Mouse (Mus musculus) v-Abl transformed pro-B cells (cell line): ENCODE results near the gene Nova1.

Source experiments
- in situ Hi-C, 2 experiments: fragments of 400-800 bp; cut with MboI; formaldehyde crosslinking; loops; one replicate each; pipeline ENCODE4 v1.15.1; 2025; ENCODE audit not compliant: unreplicated experiment in 2 of 2

The Nova1 gene

DNA sequence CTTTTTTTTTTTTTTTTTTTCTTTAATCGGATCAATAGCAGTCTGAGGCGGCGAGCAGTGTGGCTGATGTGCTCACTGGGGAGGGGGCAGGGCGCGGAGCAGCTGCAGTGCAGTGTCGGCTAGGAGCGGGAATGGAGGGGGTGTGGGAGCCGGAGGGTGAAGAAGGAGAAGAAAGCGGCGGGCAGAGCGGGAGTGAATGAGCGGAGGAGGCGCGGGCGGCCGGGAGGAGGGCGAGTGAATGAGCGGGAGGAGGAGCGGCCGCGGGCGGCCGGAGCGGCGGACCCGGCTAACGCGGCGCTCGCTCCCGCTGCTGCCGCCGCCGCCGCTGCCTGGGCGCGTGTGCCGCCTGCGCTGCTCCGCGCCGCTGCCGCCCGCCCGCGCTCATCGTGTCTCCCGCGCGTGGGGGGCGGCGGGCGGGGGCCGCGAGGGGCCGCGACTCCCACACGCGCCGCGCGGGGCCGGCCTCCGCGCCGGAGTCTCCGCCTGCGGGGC lies at the start of gene Nova1:
Nova1 (minus strand) TSS at position 74 of the 492 bp plus-strand sequence.
- in situ Hi-C loops, result no loop called here

GRCm38 (mm10) chr12:46819348-46820022 lies 756 bp upstream of the Nova1 start:
- in situ Hi-C loops, result no loop called here

DNA sequence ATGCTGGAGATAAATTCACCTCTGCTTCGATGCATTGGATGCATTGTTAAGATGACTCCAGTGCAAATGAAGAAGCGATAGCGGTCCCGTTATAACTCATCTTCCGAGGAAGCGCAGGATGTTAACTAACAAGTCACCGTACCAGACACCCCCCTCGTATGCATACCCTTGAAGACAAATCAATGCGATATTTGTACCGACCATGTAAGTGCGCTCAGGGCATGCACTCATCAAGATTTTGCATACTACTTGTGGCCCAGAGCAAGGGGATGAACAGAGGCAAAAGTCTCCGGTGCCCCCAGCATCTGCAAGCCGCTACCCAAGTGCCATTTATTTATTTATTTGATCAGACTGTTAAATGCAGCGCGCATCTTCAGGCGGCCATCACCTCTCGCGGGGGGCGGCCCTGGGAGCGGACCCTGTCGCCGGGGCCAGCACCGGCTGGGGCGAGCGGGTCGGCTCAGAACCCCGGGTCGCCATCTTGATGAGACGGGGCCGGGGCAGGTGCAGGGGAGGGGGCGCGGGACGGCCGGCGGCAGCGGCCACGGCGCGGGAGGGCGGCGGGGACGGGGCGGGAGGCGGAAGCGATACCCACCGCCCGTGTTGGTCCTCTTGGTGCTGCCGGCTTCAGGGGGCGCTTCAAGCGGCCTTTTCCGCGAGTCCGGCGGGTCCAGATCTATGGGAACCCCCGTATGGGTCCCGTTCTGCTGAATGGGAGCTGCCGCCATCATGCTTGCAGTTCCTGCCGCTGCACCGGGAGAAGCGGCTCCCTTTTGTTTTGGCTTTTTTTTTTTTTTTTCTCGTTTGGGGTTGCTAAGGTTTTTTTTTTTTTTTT lies 491 bp downstream of the Nova1 start:
- in situ Hi-C loops, result no loop called here

DNA sequence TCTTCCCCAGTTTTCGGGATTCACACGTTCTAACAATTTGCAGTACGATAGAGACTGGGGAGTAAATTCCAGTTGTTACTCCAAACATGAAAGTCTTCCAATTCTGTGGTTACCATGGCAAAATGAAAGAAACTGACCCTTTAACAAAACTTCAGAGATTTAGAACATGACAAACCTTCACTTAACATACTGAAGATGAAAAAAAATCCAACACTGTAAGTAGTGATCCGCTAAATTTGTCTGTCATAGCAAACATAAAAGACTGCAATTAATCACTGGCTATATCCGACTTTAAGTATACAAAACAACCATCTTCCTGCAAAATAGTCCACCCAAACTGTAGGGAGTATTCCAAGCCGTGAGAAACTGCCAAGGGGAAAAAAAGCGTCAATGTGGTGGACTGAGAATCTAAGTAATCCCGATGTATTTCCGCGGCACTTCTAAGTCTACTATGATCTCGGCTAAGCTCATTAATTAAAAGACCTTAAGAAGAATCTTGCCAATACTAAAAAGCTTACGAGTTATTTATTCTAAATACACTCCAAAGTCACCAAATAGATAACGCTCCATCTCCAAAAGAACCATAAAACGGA lies 1.4 kb downstream of the Nova1 start:
- in situ Hi-C loops, result no loop called here

DNA sequence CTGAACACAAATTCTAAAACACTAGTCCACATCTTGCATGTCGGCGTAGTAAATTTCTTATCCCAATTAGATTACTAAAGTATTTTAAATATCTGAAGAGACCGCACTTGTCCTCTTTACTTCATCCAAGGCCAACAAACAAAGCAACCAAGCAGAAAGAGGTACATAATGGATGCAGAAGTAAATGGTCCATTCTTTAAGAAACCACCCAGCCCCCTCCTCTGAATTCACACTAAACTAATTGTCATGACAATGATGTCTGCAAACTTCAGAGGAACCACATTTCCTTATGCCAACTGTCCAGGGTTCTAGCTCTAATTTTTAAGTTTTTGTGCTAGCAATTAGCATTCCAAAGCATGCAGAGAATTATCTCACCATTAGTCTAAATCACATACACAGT lies 2.4 kb downstream of the Nova1 start:
- in situ Hi-C loops, result no loop called here

DNA sequence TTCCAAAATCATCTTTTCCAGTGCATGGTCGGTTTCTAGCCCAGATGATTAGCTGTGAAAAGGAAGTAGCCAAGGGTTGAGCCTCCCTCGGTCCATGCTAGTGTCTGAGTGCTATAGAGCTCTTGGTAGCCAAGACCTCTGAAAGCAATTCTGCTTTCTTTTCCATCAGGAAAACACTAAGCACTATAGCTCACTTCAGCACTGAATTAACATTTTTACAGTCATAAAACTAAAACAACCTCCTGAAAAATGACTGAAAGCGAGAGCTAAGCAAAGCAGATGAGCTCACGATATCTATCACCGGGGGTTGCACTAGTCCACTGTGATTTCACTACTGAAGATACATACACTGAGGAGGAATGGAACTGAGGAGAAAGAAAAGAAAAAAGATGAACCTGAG lies 3.0 kb downstream of the Nova1 start:
- in situ Hi-C loops, result no loop called here

DNA sequence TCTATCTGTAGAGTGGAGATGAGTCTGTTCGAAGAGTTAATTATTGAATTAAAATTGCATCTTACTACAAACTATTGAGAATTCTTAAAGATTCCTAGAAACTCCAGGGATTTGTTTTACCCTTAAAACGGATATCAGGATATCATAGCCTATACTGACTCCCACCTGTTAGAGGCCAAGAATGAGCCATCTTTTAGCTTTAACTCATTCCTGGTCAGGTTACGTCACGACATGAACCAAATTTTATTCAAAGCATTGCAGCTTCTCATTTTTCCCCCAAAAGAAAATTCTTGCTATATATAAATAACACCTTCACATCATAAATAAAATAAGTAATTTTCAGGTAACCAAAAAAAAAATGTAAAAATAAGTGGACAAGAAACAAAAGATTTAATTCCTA lies 3.9 kb downstream of the Nova1 start:
- in situ Hi-C loops, result no loop called here

DNA sequence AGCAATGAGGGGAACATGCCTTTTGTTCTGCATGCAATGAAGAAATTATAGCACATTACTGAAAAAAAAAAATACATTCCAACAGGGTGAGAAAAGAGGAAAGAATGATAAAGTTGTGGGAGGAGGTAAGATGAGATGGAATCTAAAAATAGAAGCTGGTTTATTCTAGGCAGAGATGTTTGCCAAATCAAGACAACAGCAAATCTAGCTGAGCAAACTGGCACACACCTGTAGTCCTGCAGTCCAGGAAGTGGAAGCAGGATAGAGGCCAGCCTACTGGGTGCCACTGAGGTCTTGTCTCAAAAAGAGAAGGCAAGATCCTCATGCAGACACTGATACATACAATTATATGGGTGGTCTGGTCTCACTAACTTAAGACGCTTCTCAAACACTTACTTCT lies 17.4 kb downstream of the Nova1 start:
- in situ Hi-C loops, result no loop called here

- in situ Hi-C loops, result no loop called here
These were observed 36.1 kb downstream of the Nova1 start for GRCm38 (mm10) chr12:46782301-46783280.

DNA sequence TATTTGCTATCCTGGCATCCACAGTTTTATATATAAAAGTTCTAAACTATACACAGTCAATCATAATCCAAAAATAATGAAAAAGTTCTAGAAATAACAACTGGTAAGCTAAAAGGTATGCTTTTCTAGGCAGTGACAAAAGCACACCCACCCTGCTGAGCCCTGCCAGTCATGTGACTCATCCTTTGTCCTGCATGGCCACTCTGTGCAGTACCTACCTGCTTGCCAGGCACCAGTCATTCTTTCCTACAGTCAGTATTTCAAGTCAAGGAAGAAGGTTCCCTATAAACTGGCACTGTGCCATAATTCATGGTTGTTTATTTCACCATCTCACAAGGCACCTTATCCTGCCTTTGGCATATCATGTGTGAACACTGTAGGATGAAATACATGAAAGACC lies 37.2 kb downstream of the Nova1 start:
- in situ Hi-C loops, result no loop called here

DNA sequence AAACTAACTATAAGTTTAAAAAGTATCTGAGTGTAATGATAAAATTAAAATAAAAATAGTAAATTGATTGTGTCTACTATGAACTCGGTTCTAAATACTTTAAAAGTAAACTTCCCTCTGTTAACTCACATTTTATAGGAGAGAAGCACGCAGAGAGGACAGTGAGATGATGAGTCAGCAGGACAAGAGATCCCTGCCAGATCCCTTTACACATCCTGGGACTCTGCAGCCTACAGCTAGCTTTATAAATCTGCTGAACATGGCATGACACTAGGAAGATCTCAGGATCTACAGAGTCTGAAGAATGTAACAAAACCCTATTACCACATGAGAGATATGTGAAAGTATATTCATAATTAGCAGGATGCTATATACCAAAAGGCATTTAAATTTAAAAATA lies 37.7 kb downstream of the Nova1 start:
- in situ Hi-C loops, result no loop called here

DNA sequence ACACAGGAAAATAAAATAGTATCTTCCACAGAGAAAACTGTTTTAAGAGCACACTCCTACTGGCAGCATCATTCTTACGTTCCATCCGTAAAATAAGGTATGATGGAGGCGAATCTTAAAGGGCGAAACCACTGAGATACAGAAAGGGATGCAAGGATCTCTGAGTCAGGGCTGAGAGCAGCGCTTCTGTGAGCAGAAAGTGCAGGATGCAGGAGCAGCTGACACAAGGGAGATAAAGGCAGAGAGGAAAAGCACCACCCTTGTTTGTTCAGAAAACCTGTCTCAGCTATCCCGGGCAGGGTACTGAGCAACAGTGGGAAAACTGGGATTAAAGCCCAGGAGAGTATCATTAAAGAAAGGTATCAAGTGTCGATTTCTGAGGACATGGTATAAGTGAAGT lies 59.3 kb downstream of the Nova1 start:
- in situ Hi-C loops, result no loop called here

DNA sequence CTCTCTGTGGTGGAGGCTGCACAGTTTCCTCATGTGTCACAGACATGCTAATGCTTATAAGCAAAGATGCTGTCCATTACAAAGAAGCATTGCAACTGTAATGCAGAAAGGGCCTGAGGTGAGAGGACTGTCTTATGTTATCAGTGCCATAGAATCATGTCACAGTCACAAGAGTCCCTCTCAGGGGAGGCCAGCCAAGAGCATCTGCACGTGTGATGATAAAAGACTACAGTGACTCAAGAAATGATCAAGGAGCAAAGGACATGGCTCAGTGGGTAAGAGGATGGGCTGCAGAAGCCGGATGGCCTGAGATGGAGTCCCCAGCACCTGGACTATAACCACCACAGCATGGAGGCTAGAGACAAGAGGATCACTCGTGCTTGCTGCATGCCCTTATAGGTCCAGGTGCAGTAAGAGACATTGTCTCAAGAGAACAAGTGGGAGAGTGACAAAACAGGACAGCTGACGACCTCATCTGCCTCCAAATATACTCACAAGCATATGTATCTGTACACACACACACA lies 64.3 kb downstream of the Nova1 start:
- in situ Hi-C loops, result no loop called here

GRCm38 (mm10) chr12:46753096-46753495 lies 65.6 kb downstream of the Nova1 start:
- in situ Hi-C loops, result no loop called here

DNA sequence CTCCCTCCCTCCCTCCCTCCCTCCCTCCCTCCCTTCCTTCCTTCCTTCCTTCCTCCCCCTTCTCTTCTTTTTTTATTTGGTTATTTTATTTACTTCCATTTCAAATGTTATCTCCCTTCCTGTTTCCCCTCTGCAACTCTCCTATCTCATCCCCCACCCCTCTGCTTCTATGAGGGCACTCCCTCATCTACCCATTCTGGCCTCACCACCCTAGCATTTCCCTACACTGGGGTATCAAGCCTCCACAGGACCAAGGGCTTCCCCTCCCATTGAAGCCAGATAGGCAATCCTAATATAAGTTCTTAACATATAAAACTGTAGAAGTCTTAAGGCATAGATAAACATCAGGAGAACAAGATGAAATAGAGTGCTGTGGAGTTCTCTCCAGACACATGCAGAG lies 85.5 kb downstream of the Nova1 start:
- in situ Hi-C loops, result no loop called here

GRCm38 (mm10) chr12:46731943-46732342 lies 86.8 kb downstream of the Nova1 start:
- in situ Hi-C loops, result no loop called here

- in situ Hi-C loops, result no loop called here
These were observed 96.8 kb downstream of the Nova1 start for GRCm38 (mm10) chr12:46721914-46722313.

GRCm38 (mm10) chr12:46719076-46719475 lies 99.7 kb downstream of the Nova1 start:
- in situ Hi-C loops, result no loop called here

DNA sequence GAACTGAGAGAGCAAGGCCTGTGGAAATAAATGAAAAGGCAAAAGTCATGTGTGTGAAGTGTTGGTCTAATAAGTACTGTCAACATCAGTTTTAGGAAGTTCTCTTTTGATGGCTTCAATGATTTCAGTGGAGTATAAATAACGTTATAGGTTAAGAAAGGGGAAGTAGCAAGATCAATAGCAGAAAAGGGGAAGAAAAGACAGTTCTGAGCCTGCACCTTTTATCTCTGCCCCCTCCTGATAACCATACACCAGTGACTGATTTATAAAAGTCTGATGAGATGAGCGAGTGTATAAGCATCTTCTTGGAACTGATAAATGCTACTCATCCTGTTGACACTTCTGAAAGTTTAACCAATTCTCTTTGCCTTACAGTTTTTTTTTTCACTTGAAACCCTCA lies 108.6 kb downstream of the Nova1 start:
- in situ Hi-C loops, result no loop called here

DNA sequence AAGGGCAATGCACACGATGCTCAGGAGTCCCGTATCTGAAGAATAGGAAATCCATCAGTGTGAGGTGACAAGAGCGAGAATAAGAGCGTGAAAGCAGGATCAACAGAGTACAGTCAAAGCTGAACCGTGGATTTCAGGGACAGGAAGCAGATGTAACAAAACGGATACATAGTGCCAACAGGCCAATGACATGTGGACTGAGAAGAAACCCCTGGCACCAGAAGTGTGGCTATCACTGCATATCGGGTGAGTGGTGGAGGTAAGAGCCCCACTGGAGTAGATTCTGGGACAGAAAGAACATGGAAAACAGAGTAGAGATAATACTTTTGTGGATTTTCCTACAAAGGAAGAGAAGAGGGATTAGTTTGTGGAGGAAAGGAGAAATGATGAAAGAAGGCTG lies 109.3 kb downstream of the Nova1 start:
- in situ Hi-C loops, result no loop called here
